Comparison of ENCODE assay signal across 18 mouse cellular contexts in the genomic region with DNA sequence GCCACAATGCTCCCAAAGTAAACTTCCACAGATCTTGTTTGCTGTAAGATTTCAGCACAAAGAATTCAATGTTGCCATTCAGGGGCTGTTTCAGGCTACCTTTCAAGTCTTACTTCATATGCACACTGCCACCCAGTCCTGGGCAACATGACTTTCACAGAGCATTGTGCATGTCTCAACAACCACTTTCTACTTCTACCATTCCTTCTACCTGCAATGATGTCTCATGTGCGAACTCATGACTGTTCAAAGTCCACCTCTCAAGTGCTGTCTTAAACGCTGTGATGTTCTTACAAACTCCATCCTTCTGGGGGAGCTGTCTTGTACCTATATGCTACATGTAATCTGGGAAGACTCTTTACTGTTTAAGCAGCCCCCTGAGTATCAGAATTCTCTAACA.
"Had no signal": no experiment of that assay in that cellular context is flagged by ENCODE, and none has a peak within 500 bp of the region (broad histone marks: within the 10 kb centered on the region; RNA-seq: fewer than 3 reads in every experiment).

No protein-coding gene starts in this region.

- H3K4me1 ChIP-seq: midbrain, embryonic 10.5 days; midbrain, embryonic 12.5 days had no signal

- H3K9me3 ChIP-seq: midbrain, embryonic 10.5 days; midbrain, embryonic 12.5 days; neural tube, embryonic 13.5 days; neural tube, embryonic 15.5 days had no signal

- H3K27me3 ChIP-seq: midbrain, embryonic 12.5 days; neural tube, embryonic 13.5 days; neural tube, embryonic 15.5 days had no signal

- H3K9ac ChIP-seq: lung, embryonic 14.5 days; midbrain, embryonic 12.5 days; neural tube, embryonic 13.5 days; neural tube, embryonic 15.5 days had no signal

- H3K4me3 ChIP-seq: midbrain, embryonic 10.5 days; midbrain, embryonic 12.5 days; myocyte; neural tube, embryonic 13.5 days; neural tube, embryonic 15.5 days had no signal

- H3K4me2 ChIP-seq: lung, embryonic 14.5 days; midbrain, embryonic 12.5 days; neural tube, embryonic 13.5 days; neural tube, embryonic 15.5 days had no signal

- H3K36me3 ChIP-seq: midbrain, embryonic 10.5 days; midbrain, embryonic 12.5 days; neural tube, embryonic 13.5 days; neural tube, embryonic 15.5 days had no signal

- H3K27ac ChIP-seq: midbrain, embryonic 10.5 days; midbrain, embryonic 12.5 days; neural tube, embryonic 13.5 days; neural tube, embryonic 15.5 days had no signal

- DNase-seq: lung, adult 18-20 months; lung, embryonic 14.5 days; lung, postnatal 10 days; lung, postnatal 4 days; midbrain, embryonic 14.5 days; retina, postnatal 1 day; right cerebral cortex, adult 18-20 months; right cerebral cortex, postnatal 25 days; right cerebral cortex, postnatal 4 days; spleen, adult 18-20 months; thymus, adult 2 months; thymus, postnatal 25 days; thymus, postnatal 4 days had no signal
